Mouse (Mus musculus): ENCODE results near the gene Pphln1. TPM values are rescaled to one million over a fixed set of nuclear protein-coding genes. Genes with fewer than 3 reads are reported as not detected.

Gene Pphln1
- polyA plus RNA-seq, 1 experiment from 2014 or later, result 43.4 TPM

- Histone ChIP-seq H3K4me2 (replicated peaks; ENCODE audit: low read depth, low read length) (peak overlapping the region; percentile 95), H3K36me3 (ENCODE audit: control insufficient read depth, insufficient read depth, low read length) (no peaks in the 10 kb centered on the region), H3K9ac (ENCODE audit: low read depth, low read length) (peak overlapping the region; percentile 79), H3K27ac (ENCODE audit: low read depth, low read length) (peak overlapping the region; percentile 80; the same call in 1 of the 2 replicates), H3K27me3 (ENCODE audit: control insufficient read depth, insufficient read depth, low read length) (no peaks in the 10 kb centered on the region), H3K4me1 (ENCODE audit: control insufficient read depth, insufficient read depth, low read length) (peaks cover 39% of the 10 kb centered on the region), H3K9me3 (ENCODE audit: control insufficient read depth, low read length) (no peaks in the 10 kb centered on the region), H3K4me3 (ENCODE audit: low read length) (peak overlapping the region; percentile 79)
- WGBS, result 5% methylated on average over 23 of the region's 23 CpGs
- 0 out of 2 replicates have a peak, but pooled peaks have one; percentile 6 for ATAC-seq (ENCODE audit: low FRiP score, low TSS enrichment)
These were observed 120.2 kb downstream of the Pphln1 start for GRCm38 (mm10) chr15:93518143-93518902.

- Histone ChIP-seq H3K4me1 (ENCODE audit: control insufficient read depth, insufficient read depth, low read length) (peaks cover 33% of the 10 kb centered on the region), H3K4me3 (ENCODE audit: low read length) (peak overlapping the region; percentile 79), H3K27me3 (ENCODE audit: control insufficient read depth, insufficient read depth, low read length) (no peaks in the 10 kb centered on the region), H3K4me2 (replicated peaks; ENCODE audit: low read depth, low read length) (peak overlapping the region; percentile 95), H3K9ac (ENCODE audit: low read depth, low read length) (peak overlapping the region; percentile 79), H3K27ac (ENCODE audit: low read depth, low read length) (peak overlapping the region; percentile 80), H3K9me3 (ENCODE audit: control insufficient read depth, low read length) (no peaks in the 10 kb centered on the region), H3K36me3 (ENCODE audit: control insufficient read depth, insufficient read depth, low read length) (no peaks in the 10 kb centered on the region)
- peak; percentile 94 for ATAC-seq (ENCODE audit: low FRiP score, low TSS enrichment)
- WGBS, result under 1% methylated on average over 85 of the region's 85 CpGs
These were observed 121.0 kb downstream of the Pphln1 start for GRCm38 (mm10) chr15:93518941-93519835.

DNA sequence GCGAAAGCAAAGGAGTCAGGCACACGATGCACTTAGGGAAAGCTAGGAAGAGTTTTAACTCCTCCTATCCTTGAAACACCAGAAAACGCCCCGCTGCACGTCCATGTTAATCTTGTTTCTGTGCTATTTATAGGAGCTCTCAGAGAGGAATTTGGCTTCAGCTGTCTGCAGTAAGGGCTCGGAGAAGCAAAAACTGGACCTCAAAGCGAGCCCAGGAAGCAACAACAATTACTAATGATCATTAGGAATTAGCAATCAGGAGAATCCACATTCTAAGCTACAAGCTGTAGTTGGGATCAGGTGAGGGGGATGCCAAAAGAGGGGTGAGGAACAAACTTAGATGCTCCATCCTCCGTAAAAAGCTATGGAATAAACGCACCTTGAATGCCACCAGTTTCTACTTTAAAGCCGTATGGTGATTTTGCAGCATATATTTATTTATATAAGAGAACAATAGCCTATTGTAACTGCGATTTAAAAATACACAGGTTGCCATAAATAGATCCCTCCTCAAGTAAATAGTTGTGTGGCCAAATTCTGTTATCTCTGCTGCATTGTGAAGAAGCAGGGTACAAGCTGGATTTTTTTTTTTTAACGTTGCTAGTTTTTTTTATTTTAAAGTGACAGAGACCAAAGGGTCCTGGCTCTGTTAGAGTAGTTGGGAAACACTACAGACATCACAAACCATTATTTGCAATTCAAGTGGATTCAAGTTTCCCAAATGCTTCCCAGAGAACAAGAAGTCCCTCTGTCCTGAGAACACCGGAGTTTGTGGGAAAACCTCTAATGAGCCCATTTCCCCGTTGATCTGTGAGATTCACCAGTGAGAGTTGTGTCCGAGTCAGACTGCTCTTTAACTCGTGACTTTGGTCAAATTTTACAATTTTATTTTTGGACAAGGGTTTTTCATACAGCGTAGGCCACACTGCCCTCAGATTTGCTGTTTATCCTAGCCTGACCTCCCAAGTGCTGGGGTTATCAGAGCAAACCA, 122.0 kb downstream of the Pphln1 start:
- peak overlapping the region; percentile 95 for H3K4me2 ChIP-seq (replicated peaks; ENCODE audit: low read depth, low read length)
- H3K9ac ChIP-seq (ENCODE audit: low read depth, low read length), result peak overlapping the region; percentile 79
- no peak for ATAC-seq (ENCODE audit: low FRiP score, low TSS enrichment)
- H3K36me3 ChIP-seq (ENCODE audit: control insufficient read depth, insufficient read depth, low read length), result no peaks in the 10 kb centered on the region
- H3K27me3 ChIP-seq (ENCODE audit: control insufficient read depth, insufficient read depth, low read length), result no peaks in the 10 kb centered on the region
- H3K4me1 ChIP-seq (ENCODE audit: control insufficient read depth, insufficient read depth, low read length), result peaks cover 30% of the 10 kb centered on the region
- WGBS, result 10% methylated on average over 17 of the region's 17 CpGs
- H3K27ac ChIP-seq (ENCODE audit: low read depth, low read length), result peak overlapping the region; percentile 80
- peak overlapping the region; percentile 79 for H3K4me3 ChIP-seq (ENCODE audit: low read length)
- H3K9me3 ChIP-seq (ENCODE audit: control insufficient read depth, low read length), result no peaks in the 10 kb centered on the region

GRCm38 (mm10) chr15:93521088-93521786, 123.1 kb downstream of the Pphln1 start:
- Histone ChIP-seq H3K27me3 (ENCODE audit: control insufficient read depth, insufficient read depth, low read length) (no peaks in the 10 kb centered on the region), H3K27ac (ENCODE audit: low read depth, low read length) (no peak overlapping the region), H3K4me1 (ENCODE audit: control insufficient read depth, insufficient read depth, low read length) (peaks cover 25% of the 10 kb centered on the region), H3K4me3 (ENCODE audit: low read length) (no peak overlapping the region), H3K36me3 (ENCODE audit: control insufficient read depth, insufficient read depth, low read length) (no peaks in the 10 kb centered on the region), H3K9me3 (ENCODE audit: control insufficient read depth, low read length) (no peaks in the 10 kb centered on the region), H3K4me2 (replicated peaks; ENCODE audit: low read depth, low read length) (no peak overlapping the region), H3K9ac (ENCODE audit: low read depth, low read length) (no peak overlapping the region)
- 63% methylated on average over 11 of the region's 11 CpGs for WGBS
- ATAC-seq (ENCODE audit: low FRiP score, low TSS enrichment), result no peak

DNA sequence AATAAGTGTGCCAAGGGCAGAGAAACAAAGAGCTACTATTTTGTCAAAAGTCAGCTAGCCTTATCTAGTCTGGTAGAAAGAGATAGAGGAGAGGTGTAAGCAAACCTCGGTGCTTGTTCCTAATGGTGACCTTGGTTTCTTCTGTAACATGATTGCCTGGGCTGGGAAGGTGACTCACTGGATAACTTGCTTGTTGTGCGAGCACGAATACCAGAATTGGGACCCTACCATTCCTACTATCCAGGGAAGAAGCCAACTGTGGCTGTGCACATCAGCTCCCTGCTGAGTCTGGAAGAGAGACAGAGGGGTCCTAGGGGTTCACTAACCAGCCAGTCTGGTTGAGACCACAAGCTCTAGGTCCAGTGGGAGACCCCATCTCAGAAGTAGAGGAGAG, 123.6 kb downstream of the Pphln1 start:
- ATAC-seq (ENCODE audit: low FRiP score, low TSS enrichment), result no peak
- H3K27me3 ChIP-seq (ENCODE audit: control insufficient read depth, insufficient read depth, low read length), result no peaks in the 10 kb centered on the region
- H3K4me1 ChIP-seq (ENCODE audit: control insufficient read depth, insufficient read depth, low read length), result peaks cover 25% of the 10 kb centered on the region
- 52% methylated on average over 3 of the region's 3 CpGs for WGBS
- no peak overlapping the region for H3K9ac ChIP-seq (ENCODE audit: low read depth, low read length)
- no peaks in the 10 kb centered on the region for H3K9me3 ChIP-seq (ENCODE audit: control insufficient read depth, low read length)
- no peaks in the 10 kb centered on the region for H3K36me3 ChIP-seq (ENCODE audit: control insufficient read depth, insufficient read depth, low read length)
- no peak overlapping the region for H3K4me2 ChIP-seq (replicated peaks; ENCODE audit: low read depth, low read length)
- H3K4me3 ChIP-seq (ENCODE audit: low read length), result no peak overlapping the region
- H3K27ac ChIP-seq (ENCODE audit: low read depth, low read length), result no peak overlapping the region

DNA sequence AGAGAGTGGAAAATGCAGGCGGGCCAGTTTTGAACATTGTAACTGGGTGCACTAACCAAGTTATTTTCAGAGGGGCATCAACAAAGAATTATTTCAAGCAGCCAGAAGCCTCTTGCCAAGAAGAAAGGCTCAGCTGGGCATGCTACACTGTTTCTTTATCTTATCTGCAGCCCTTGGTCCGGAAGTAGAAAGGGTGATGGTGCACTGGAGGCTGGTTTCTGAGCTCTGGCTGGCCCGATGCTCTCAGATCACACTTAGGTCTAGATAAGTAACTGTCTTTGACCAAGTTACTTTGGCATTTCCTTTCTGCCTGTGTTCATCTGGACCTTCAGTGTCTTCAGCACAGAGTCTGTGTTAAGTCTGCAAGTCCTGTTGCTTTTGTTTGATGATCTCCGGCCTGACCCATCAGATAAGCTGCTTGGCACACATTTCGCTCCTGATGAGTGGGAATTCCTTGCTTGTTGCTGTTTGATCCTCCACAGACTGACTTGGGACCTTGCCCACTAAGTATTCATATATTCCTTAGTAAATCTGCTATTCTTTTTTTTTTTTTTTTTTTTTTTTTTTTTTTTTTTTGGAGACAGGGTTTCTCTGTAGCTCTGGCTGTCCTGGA, 127.3 kb downstream of the Pphln1 start:
- Histone ChIP-seq H3K27ac (ENCODE audit: low read depth, low read length) (no peak overlapping the region), H3K4me2 (replicated peaks; ENCODE audit: low read depth, low read length) (no peak overlapping the region), H3K9me3 (ENCODE audit: control insufficient read depth, low read length) (no peaks in the 10 kb centered on the region), H3K4me1 (ENCODE audit: control insufficient read depth, insufficient read depth, low read length) (peaks cover 14% of the 10 kb centered on the region; the same call in 1 of the 2 replicates), H3K9ac (ENCODE audit: low read depth, low read length) (no peak overlapping the region), H3K36me3 (ENCODE audit: control insufficient read depth, insufficient read depth, low read length) (no peaks in the 10 kb centered on the region), H3K4me3 (ENCODE audit: low read length) (no peak overlapping the region), H3K27me3 (ENCODE audit: control insufficient read depth, insufficient read depth, low read length) (no peaks in the 10 kb centered on the region)
- no peak for ATAC-seq (ENCODE audit: low FRiP score, low TSS enrichment)
- 87% methylated on average over 5 of the region's 5 CpGs for WGBS

GRCm38 (mm10) chr15:93529831-93530702, 131.9 kb downstream of the Pphln1 start:
- Histone ChIP-seq H3K36me3 (ENCODE audit: control insufficient read depth, insufficient read depth, low read length) (no peaks in the 10 kb centered on the region), H3K4me2 (replicated peaks; ENCODE audit: low read depth, low read length) (no peak overlapping the region), H3K4me3 (ENCODE audit: low read length) (no peak overlapping the region), H3K9me3 (ENCODE audit: control insufficient read depth, low read length) (no peaks in the 10 kb centered on the region), H3K27ac (ENCODE audit: low read depth, low read length) (no peak overlapping the region; the same call in 1 of the 2 replicates), H3K27me3 (ENCODE audit: control insufficient read depth, insufficient read depth, low read length) (no peaks in the 10 kb centered on the region), H3K4me1 (ENCODE audit: control insufficient read depth, insufficient read depth, low read length) (peaks cover 13% of the 10 kb centered on the region; the same call in 1 of the 2 replicates), H3K9ac (ENCODE audit: low read depth, low read length) (no peak overlapping the region)
- WGBS, result 47% methylated on average over 12 of the region's 12 CpGs
- ATAC-seq (ENCODE audit: low FRiP score, low TSS enrichment), result no peak

All from kidney, embryonic 14.5 days (tissue).